Mouse (Mus musculus): ENCODE measurements around the gene Akr1b3. TPM values are rescaled to one million over a fixed set of nuclear protein-coding genes. Genes with fewer than 3 reads are reported as not detected.
A peak's percentile ranks its signal among the peaks of the same experiment; 100 is the strongest.

The Akr1b3 gene
- polyA plus RNA-seq, 1 experiment from 2014 or later = 154 TPM

DNA sequence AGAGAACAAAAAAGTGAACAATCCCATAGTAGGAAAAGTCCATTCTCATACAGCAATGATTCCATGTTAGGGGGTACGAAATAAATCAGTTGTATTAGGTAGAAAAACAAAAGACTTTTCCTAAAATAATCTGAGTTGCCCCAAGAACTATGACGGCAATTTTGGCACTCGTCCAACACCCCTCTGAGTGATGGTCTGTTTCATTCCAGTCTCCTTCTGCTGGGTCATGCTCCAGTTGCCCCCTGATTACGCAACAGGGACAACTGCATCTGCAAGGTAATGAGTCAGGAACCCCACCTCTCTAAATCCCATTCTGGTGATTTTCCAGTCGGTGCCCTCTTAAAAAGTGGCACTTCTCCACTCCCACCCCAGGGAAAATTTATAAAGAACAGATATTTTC lies 894 bp upstream of the Akr1b3 start:
- Histone ChIP-seq H3K27me3 (no peaks in the 10 kb centered on the region), H3K27ac (no peak overlapping the region), H3K9ac (no peak overlapping the region), H3K36me3 (no peaks in the 10 kb centered on the region), H3K9me3 (no peaks in the 10 kb centered on the region), H3K4me2 (peak overlapping the region; percentile 90), H3K4me1 (peaks cover 19% of the 10 kb centered on the region; the same call in 1 of the 2 replicates), H3K4me3 (peak overlapping the region; percentile 64)
- 22% methylated on average over 5 of the region's 5 CpGs for WGBS
- ATAC-seq (ENCODE audit: borderline replicate concordance, extremely low read depth, low FRiP score, low TSS enrichment) = no peak

DNA sequence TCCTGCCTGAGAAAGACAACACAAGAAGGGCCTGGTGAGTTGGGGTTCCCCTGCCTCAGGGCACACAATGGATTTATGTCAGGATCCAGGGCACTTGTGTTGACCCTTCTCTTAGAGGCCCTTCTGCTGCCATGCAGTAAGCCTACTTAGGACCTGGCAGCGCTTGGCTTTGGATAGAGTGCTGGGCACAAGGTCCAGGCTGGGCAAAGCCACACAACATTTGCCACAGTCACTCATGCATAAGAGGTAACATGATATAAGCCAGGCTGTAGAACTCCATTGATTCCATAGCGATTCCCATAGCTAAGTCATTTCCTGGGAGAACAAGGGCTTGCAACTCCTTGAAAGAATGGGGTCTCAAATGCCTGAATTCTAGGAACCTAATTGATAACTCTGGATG lies 3.4 kb downstream of the Akr1b3 start:
- WGBS = 90% methylated on average over 2 of the region's 2 CpGs
- no peaks in the 10 kb centered on the region for H3K27me3 ChIP-seq
- H3K9ac ChIP-seq = no peak overlapping the region
- no peak overlapping the region for H3K27ac ChIP-seq
- peaks cover 19% of the 10 kb centered on the region; the same call in 1 of the 2 replicates for H3K36me3 ChIP-seq
- H3K4me1 ChIP-seq = peaks cover 19% of the 10 kb centered on the region; the same call in 1 of the 2 replicates
- no peak overlapping the region for H3K4me2 ChIP-seq
- no peaks in the 10 kb centered on the region for H3K9me3 ChIP-seq
- no peak overlapping the region for H3K4me3 ChIP-seq
- no peak for ATAC-seq (ENCODE audit: borderline replicate concordance, extremely low read depth, low FRiP score, low TSS enrichment)

DNA sequence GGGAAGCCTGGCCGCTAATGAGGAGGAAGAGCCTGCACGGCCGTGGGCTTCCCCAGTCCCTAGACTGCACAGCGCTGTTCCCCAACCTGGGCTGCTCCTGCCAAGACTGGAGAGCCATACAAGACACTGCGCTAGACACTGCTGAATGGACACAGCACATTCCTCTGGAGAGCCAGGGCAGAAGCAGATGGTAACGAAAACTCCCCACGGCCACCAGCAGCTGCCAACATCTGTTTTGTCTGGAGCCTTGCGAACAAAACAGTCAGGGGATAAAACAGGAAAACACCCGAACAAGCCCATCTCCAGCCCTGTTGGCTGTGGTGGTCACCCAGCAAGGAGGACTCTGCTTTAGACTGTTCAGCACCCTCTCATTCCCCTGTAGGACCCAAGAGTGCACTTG lies 3.9 kb downstream of the Akr1b3 start:
- no peak overlapping the region for H3K4me3 ChIP-seq
- H3K27ac ChIP-seq = no peak overlapping the region
- no peak overlapping the region for H3K4me2 ChIP-seq
- 59% methylated on average over 9 of the region's 9 CpGs for WGBS
- H3K4me1 ChIP-seq = peaks cover 19% of the 10 kb centered on the region; the same call in 1 of the 2 replicates
- no peak overlapping the region for H3K9ac ChIP-seq
- ATAC-seq (ENCODE audit: borderline replicate concordance, extremely low read depth, low FRiP score, low TSS enrichment) = no peak
- no peaks in the 10 kb centered on the region for H3K27me3 ChIP-seq
- no peaks in the 10 kb centered on the region for H3K9me3 ChIP-seq
- peaks cover 25% of the 10 kb centered on the region for H3K36me3 ChIP-seq

DNA sequence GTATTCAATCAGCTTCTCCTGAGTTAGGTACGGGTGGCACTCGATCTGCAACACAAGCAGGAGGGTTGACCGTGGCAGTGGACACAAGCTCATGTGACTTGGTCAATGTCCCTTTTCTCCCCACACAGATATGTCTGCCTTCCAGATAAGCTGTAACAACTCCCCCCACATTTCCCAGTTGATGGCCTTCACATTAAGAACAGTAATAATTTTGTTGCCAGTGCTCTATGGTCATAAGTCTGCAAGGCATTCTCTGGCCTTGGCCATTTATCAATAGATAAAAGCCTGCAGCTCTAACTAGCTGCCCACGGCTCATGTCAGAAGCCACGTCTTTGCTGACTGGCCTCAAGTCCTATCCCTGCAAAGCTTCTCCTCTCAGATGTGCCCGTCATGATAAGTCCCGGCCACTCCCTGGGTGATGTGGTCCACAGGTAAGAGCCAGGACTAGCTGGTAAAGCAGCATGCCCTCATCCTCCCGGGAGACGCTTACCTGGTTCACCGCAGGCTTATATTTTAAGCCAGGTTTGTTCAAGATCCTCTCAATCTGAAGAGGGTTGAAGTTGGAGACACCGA lies 7.2 kb downstream of the Akr1b3 start:
- H3K36me3 ChIP-seq = peaks cover 37% of the 10 kb centered on the region
- no peak overlapping the region for H3K9ac ChIP-seq
- H3K27me3 ChIP-seq = no peaks in the 10 kb centered on the region
- H3K4me3 ChIP-seq = no peak overlapping the region
- H3K4me2 ChIP-seq = no peak overlapping the region
- ATAC-seq (ENCODE audit: borderline replicate concordance, extremely low read depth, low FRiP score, low TSS enrichment) = no peak
- H3K9me3 ChIP-seq = no peaks in the 10 kb centered on the region
- no peak overlapping the region for H3K27ac ChIP-seq
- 85% methylated on average over 11 of the region's 11 CpGs for WGBS
- H3K4me1 ChIP-seq = no peaks in the 10 kb centered on the region

DNA sequence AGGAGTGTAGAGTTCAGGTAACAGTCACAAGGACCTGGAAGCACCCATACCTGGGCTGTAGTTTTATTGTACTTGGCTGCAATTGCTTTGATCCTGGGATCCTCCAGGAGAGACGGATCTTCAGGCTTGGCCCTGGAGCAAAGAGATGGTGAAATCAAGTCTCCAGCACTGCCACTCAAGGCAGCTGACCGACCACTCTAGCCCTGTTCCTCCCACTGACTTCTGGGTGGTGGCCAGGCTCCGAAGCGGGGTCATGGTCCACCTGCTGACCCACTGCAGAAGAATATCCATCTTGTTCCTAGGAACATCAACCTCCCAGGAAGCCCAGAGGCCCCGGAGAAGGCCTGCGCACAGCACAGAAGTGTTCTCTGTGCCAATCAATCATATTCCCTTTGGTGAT lies 7.8 kb downstream of the Akr1b3 start:
- Histone ChIP-seq H3K36me3 (peaks cover 37% of the 10 kb centered on the region), H3K4me3 (no peak overlapping the region), H3K4me1 (no peaks in the 10 kb centered on the region), H3K4me2 (no peak overlapping the region), H3K27me3 (no peaks in the 10 kb centered on the region), H3K9me3 (no peaks in the 10 kb centered on the region), H3K9ac (no peak overlapping the region), H3K27ac (no peak overlapping the region)
- ATAC-seq (ENCODE audit: borderline replicate concordance, extremely low read depth, low FRiP score, low TSS enrichment) = no peak
- WGBS = 88% methylated on average over 6 of the region's 6 CpGs

DNA sequence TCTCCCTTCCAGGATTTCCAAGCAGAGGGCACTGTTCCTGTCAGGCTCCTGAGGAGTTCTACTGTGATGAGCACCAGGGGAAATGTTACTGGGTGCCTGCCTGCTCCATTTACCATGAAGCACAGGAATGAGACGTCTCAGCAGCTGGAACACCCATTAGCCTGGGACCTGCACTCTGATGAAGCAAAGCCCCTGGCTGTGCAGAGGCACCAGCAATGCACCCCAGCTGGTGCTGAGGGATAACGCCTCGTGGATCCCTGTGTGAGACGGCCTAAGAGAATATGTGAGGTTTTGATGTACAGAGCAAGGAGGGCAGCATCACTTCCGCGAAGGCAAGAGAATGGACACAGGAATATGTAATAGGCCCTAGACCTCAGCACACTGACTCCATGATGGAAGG lies 10.5 kb downstream of the Akr1b3 start:
- H3K4me1 ChIP-seq = no peaks in the 10 kb centered on the region
- no peak overlapping the region for H3K9ac ChIP-seq
- no peaks in the 10 kb centered on the region for H3K9me3 ChIP-seq
- H3K36me3 ChIP-seq = peaks cover 37% of the 10 kb centered on the region
- ATAC-seq (ENCODE audit: borderline replicate concordance, extremely low read depth, low FRiP score, low TSS enrichment) = no peak
- no peak overlapping the region for H3K4me3 ChIP-seq
- 72% methylated on average over 6 of the region's 6 CpGs for WGBS
- H3K27ac ChIP-seq = no peak overlapping the region
- no peaks in the 10 kb centered on the region for H3K27me3 ChIP-seq
- no peak overlapping the region for H3K4me2 ChIP-seq

DNA sequence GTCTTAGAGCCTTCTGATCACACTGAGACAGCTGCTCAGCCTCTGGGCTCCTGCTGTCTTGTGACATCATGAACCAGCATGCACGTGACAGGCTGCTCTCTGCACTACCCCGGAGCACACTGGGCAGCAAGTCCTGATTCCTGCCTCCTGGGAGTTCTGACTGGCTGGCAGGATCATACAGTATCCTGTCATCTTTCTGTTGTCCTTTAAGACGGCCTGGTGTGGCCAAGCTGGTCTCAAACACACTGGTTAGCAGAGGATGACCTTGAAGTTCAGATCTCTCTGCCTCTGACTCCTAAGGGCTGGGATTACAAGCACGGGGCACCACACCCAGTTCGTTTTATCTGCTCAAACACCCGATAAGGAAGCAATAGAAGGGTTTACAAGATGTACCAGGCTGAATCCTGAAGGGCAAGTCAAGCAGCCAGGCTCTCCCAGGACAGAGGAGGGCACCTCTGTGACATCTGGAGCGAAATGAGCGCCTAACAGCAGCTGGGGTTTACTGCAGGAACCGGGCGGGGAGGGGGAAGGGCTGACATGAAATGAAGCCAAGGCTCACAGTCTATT lies 12.5 kb downstream of the Akr1b3 start:
- Histone ChIP-seq H3K4me2 (no peak overlapping the region), H3K27ac (no peak overlapping the region), H3K9ac (no peak overlapping the region), H3K4me1 (no peaks in the 10 kb centered on the region), H3K27me3 (no peaks in the 10 kb centered on the region), H3K9me3 (no peaks in the 10 kb centered on the region), H3K36me3 (peaks cover 25% of the 10 kb centered on the region), H3K4me3 (no peak overlapping the region)
- ATAC-seq (ENCODE audit: borderline replicate concordance, extremely low read depth, low FRiP score, low TSS enrichment) = no peak
- WGBS = 70% methylated on average over 10 of the region's 10 CpGs

DNA sequence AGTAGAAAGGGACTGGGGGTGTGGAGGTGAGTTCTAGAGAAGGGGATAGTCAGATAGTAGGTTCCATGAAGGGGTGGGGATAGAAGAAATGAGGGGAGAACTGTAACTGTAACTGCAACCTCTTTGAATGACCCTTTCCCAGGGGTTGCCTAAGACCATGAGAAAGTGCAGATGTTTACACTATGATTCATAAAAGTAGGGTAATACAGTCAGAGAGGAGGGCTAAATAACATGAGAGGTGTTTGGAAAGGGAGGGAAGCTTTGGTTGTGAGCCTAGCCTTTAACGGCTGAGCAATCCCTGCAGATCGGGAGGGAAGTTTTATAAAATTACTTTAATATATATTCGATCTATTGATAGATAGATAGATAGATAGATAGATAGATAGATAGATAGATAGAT lies 20.2 kb downstream of the Akr1b3 start:
- 85% methylated on average over 3 of the region's 3 CpGs for WGBS
- no peaks in the 10 kb centered on the region for H3K9me3 ChIP-seq
- H3K27me3 ChIP-seq = no peaks in the 10 kb centered on the region
- ATAC-seq (ENCODE audit: borderline replicate concordance, extremely low read depth, low FRiP score, low TSS enrichment) = no peak
- no peak overlapping the region for H3K9ac ChIP-seq
- H3K4me1 ChIP-seq = no peaks in the 10 kb centered on the region
- no peak overlapping the region for H3K4me2 ChIP-seq
- no peak overlapping the region for H3K4me3 ChIP-seq
- no peak overlapping the region for H3K27ac ChIP-seq
- H3K36me3 ChIP-seq = no peaks in the 10 kb centered on the region

DNA sequence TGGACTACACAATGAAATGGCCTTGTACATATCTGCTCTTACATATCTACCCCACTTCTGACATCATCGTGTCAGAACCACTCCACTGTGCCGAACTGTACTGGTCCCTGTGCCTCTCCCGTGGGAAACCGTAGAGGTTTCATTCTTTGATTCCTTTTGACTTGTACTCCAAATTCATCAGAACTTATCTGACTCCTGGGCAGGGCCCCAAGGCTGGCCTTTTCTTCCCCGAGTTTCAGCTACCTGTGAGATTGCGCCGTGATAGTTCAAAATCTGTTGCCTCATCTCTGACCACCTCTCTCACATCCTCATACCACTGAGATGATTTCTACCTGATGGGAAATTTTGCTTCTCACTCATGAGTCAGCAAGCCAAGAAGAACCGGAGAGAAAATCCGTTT lies 21.8 kb downstream of the Akr1b3 start:
- Histone ChIP-seq H3K4me1 (no peaks in the 10 kb centered on the region), H3K4me3 (no peak overlapping the region), H3K9ac (no peak overlapping the region), H3K27ac (no peak overlapping the region), H3K9me3 (no peaks in the 10 kb centered on the region), H3K4me2 (no peak overlapping the region), H3K27me3 (no peaks in the 10 kb centered on the region), H3K36me3 (no peaks in the 10 kb centered on the region)
- ATAC-seq (ENCODE audit: borderline replicate concordance, extremely low read depth, low FRiP score, low TSS enrichment) = no peak
- 87% methylated on average over 9 of the region's 9 CpGs for WGBS

DNA sequence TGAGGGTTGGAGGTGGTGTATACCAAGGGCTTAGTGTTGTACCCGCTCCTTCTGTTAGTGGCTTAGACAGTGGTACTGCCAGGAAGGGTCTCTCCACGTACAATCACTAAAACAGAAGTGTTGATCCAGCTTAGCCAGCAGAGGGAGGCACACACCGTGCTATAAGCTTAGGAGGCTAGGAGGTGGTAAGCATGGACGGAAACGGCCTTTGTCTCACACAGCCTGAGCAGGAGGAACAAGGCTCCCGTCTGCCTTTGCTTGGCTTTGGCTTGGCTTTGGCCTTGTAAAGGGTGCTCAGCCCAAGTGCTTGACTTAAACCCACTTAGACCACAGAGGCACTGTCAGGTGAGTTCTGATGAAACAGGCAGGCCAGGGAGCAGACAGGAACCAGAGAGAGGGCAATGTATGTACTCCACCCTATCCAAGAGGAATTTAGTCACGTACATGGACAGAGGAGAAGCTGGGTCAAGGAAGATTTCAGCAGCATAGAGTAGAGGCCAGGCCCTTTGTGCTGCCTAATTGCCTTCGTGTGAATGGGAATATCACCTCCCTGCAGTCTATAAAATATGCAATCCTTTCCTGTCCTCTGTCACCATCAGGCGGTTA lies 24.3 kb downstream of the Akr1b3 start:
- Histone ChIP-seq H3K9me3 (no peaks in the 10 kb centered on the region), H3K9ac (no peak overlapping the region), H3K4me1 (no peaks in the 10 kb centered on the region), H3K27ac (no peak overlapping the region), H3K4me2 (0 out of 2 replicates have a peak overlapping the region, but pooled peaks have one; percentile 21), H3K27me3 (no peaks in the 10 kb centered on the region), H3K36me3 (no peaks in the 10 kb centered on the region), H3K4me3 (no peak overlapping the region)
- ATAC-seq (ENCODE audit: borderline replicate concordance, extremely low read depth, low FRiP score, low TSS enrichment) = peak; percentile 67
- WGBS = 24% methylated on average over 9 of the region's 9 CpGs

DNA sequence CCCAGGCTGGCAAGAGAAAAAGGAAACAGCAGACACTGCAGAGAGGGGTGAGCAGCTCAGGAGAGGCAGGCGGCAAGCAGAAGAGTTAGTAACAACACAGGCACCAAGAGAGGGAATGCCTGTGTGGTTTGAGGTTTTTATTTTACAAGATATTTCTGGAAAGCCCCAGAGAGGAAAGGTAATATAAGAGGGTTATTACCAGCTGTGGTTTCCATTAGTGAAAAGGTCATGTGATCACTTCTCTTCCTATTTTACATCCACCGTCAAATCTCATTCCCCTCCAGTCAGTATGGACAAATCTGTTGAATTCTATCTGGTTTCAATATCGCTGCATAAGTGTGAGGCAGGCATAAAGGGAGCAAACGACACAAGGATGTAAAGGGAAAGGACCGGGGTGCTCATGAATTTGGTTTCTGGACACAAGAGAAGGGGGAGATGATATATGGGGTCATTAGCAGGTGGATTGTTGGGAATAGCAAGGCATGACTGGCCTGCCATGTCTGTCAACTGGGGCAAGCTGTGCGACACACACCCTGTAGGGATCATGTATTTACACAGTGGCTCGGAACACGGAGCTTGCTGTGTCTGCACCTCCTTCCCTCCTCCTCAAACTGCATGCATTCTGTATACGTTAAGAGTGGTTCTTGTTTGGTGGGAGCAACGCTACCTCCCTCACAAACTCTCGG lies 24.9 kb downstream of the Akr1b3 start:
- Histone ChIP-seq H3K4me1 (no peaks in the 10 kb centered on the region), H3K27ac (no peak overlapping the region), H3K9me3 (no peaks in the 10 kb centered on the region), H3K4me3 (no peak overlapping the region), H3K4me2 (0 out of 2 replicates have a peak overlapping the region, but pooled peaks have one; percentile 21), H3K27me3 (no peaks in the 10 kb centered on the region), H3K9ac (no peak overlapping the region), H3K36me3 (no peaks in the 10 kb centered on the region)
- no peak for ATAC-seq (ENCODE audit: borderline replicate concordance, extremely low read depth, low FRiP score, low TSS enrichment)
- 55% methylated on average over 11 of the region's 11 CpGs for WGBS

DNA sequence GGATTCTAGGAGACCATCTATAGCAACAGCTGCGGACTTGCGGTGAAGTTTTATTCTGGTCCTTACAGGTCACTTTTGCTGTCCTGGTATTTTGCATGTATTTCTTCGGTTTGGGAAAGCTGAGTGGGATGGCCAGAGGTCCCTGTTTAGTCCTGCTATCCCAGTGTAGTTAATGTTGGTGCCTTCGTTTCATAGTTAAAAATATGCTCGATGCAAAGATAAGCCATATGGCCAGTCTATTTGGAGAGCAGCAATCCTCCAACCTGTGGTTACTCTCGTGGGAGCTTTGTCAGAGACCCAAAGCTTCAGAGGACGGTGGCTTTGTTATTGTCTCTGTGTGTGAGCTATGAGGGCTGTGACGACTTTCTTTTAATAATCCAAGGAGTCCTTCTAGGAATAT lies 26.6 kb downstream of the Akr1b3 start:
- Histone ChIP-seq H3K27me3 (no peaks in the 10 kb centered on the region), H3K27ac (no peak overlapping the region), H3K4me2 (no peak overlapping the region), H3K4me3 (no peak overlapping the region), H3K36me3 (no peaks in the 10 kb centered on the region), H3K4me1 (no peaks in the 10 kb centered on the region), H3K9ac (no peak overlapping the region), H3K9me3 (no peaks in the 10 kb centered on the region)
- no peak for ATAC-seq (ENCODE audit: borderline replicate concordance, extremely low read depth, low FRiP score, low TSS enrichment)
- WGBS = 76% methylated on average over 8 of the region's 8 CpGs
